Mouse (Mus musculus): Measurements from ENCODE around the gene Slc45a1. TPM values are rescaled to one million over a fixed set of nuclear protein-coding genes. Genes with fewer than 3 reads are reported as not detected.
A peak's percentile ranks its signal among the peaks of the same experiment; 100 is the strongest.

The Slc45a1 gene
- total RNA-seq, 2 experiments from 2014 or later, result 44.4 to 49.0 TPM

DNA sequence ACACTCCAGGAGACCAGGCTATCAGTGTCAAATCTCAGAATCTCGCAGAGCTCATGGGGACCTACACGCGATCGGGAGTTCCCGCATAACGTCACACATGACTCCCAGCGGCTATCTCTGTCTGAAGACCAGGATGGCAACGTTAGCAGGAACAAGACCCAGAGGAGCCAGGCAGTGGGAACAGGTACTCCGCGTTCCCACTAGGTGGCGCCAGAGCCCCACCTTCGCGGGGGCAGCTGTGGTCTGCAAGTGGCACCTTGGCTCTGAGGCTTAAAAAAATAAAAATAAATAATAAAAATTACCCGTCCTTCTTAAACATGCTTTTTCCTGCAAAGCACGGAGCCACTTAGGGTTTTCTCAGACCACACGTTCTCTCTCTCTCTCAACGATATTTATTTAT is 4.0 kb upstream of the Slc45a1 start:
- no peak overlapping the region for H3K27ac ChIP-seq
- DNase-seq (ENCODE audit: extremely low spot score in 1 of 2, low spot score in 2 of 2), result peak; percentile 81 to 88
- peak; percentile 95 for TF ChIP-seq CTCF (IDR thresholded peaks at IDR 0.05)
- intact Hi-C loops (cut with DNase I), result loop anchor here (1.0 to 5.0 kb wide), 3 partner anchors 196 to 311 kb away; partner anchors contain the start of gene Errfi1
- no peak overlapping the region for H3K4me3 ChIP-seq

DNA sequence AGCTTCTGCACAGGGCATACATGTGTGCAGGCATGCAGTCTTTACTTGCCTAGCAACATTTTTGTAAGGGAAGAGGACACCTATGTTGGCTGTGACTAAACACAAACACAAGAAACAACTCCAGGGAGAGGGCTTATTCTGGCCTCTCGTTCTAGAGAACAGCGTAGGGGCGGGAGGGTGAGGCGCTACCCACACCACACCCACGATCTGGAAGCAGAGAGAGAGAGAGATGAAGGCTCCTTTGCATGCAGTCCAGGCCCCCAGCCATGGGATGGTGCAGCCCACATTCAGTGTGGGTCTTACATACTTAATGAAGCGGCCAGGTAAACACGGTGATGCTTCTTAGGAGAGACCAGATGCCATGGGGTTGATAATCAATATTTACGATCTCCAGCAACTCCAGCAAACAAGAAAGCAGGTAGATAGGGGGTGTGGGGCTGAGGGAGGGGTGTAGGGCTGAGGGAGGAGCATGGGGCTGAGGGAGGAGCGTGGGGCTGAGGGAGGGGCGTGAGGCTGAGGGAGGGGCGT is 1.2 kb upstream of the Slc45a1 start:
- no peak for TF ChIP-seq CTCF (IDR thresholded peaks at IDR 0.05)
- intact Hi-C loops (cut with DNase I), result no loop called here
- DNase-seq (ENCODE audit: extremely low spot score in 1 of 2, low spot score in 2 of 2), result no peak
- H3K4me3 ChIP-seq, result no peak overlapping the region
- H3K27ac ChIP-seq, result no peak overlapping the region

DNA sequence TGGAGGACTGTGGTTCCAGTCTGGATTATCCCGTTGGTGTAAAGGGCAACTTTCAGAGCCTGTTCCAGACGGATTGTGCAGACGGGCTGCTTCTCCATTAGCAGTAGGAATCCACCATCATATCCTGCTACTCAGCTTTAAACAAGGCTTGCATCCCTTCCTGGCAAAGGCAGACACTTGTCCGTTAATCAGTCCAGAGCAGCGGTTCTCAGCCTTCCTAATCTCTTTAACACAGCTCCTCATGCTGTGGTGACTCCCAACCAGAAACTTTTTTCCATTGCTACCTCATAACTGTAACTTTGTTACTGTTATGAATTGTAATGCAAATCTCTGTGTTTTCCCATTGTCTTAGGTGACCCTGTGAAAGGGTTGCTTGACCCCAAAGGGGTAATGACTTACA is 2.6 kb downstream of the Slc45a1 start:
- Histone ChIP-seq H3K27ac (no peak overlapping the region), H3K4me3 (no peak overlapping the region)
- intact Hi-C loops (cut with DNase I), result no loop called here
- no peak for TF ChIP-seq CTCF (IDR thresholded peaks at IDR 0.05)
- no peak for DNase-seq (ENCODE audit: extremely low spot score in 1 of 2, low spot score in 2 of 2)

DNA sequence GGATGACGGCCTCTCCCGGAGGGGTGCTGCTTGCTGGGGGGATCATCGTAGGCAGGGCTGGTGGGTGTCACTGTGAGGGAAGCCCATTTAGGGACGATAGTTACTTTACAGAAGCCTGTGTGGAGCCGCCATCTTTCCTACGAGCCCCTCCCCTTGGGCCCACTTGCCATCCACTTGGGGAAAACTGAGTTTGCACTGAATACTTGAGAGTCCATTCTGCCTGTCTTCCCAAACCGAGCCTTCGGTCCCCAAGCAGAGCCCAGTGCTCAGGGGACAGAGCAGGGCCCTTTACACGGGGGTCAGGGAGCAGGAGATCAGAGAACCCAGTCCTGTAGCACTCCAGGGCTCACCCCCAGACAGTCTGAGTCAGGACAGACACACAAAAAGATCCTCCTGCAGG is 7.7 kb downstream of the Slc45a1 start:
- Histone ChIP-seq H3K4me3 (no peak overlapping the region), H3K27ac (no peak overlapping the region)
- intact Hi-C loops (cut with DNase I), result no loop called here
- no peak for TF ChIP-seq CTCF (IDR thresholded peaks at IDR 0.05)
- DNase-seq (ENCODE audit: extremely low spot score in 1 of 2, low spot score in 2 of 2), result no peak

DNA sequence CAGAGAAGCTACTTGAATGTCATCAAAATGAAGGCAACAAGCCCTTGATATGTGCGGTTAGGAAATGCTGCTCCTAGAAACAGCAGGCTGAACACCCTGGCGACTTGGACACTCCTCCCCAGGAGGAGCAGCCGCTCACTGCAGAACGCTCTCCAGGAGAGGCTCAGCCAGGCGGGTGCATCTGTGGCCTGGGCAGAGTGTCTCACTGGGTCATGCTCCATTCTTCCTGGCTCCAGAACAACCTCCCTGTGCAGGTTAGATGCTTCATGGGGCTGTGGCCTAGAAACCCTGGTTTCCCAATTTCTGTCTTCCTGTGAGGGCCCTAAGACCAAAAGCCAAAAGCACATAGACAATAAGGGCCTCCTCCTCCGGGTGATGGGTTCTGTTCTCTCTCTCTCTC is 15.3 kb downstream of the Slc45a1 start:
- DNase-seq (ENCODE audit: extremely low spot score in 1 of 2, low spot score in 2 of 2), result no peak
- H3K27ac ChIP-seq, result no peak overlapping the region
- intact Hi-C loops (cut with DNase I), result no loop called here
- no peak for TF ChIP-seq CTCF (IDR thresholded peaks at IDR 0.05)
- H3K4me3 ChIP-seq, result no peak overlapping the region

DNA sequence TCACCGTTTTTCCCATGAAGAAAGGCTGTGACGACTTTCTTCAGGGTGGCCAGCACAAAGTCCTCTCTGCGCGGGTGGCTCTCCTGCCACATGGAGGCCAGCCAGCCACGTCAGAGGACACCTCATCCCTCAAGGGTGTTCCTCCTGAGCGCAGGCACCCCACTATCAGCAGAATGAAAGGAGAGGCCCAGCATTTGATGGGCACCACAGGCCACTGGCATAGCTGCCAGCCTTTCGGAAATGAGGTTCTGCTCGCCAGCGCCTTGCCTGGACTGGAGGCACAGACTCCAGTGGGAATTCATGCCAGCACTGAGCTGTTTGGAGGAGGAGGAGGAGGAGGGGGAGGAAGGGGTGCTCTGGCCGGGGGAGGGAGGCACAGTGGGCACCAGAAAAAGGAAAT is 16.4 kb downstream of the Slc45a1 start:
- TF ChIP-seq CTCF (IDR thresholded peaks at IDR 0.05), result no peak

DNA sequence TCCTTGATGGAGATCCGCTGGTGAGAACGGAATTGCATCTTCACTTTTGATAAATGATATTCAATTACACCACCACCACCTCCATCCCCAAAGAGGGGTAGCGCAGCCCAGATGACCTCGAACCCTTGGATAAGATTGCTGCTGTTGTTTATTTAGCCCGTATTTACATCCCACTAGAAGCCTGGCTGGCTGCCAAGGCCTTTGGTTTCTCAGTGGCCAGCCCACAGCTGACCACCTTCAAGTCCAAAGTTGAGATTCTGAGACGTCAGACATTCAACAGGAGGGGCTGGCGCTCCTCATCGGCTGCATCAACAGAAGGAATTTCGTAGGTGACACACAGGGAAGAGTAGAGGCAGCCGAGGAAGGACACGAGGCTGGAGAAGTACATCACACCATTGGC is 22.7 kb downstream of the Slc45a1 start:
- no peak for TF ChIP-seq CTCF (IDR thresholded peaks at IDR 0.05)

More for the DNA sequence above, 16.4 kb downstream of the Slc45a1 start:
- no peak overlapping the region for H3K27ac ChIP-seq
- H3K4me3 ChIP-seq, result no peak overlapping the region
- intact Hi-C loops (cut with DNase I), result no loop called here
- no peak for DNase-seq (ENCODE audit: extremely low spot score in 1 of 2, low spot score in 2 of 2)

DNA sequence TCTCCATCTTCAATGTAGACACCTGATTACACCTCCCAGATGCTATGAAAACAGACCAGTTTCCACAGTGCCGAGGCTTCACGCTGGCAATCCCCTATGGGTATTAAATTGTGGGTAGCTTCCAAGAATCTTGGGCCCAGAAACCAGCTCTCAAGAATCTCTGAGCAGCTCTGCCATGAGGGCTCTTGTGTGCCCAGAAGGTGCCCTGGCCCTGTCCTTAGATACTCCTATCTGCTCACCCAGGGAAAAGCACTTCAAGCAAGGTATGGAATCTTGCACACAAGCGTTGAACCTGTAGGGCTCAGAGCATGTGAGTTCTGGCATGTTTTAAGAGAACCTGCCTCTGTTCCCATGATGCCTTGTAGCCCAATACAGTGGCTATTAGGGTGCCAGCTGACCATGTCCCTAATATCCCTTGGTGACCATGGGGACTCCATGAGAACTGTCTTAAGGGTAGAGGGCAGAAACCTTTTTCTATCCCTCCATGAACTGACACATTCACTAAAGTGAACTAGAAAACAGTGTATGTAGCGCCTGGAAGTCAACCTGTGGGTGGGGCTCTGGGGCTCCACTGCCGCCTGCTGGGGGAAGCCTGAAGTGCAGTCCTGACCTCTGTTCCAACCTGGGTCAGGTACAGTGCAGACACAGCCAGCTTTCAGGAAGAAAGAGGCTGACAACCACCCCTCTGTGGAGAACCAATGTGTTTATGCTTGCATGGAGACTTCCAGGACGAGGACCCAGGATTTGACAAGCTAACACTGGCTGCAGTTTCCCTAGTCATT is 25.8 kb downstream of the Slc45a1 start:
- Histone ChIP-seq H3K27ac (no peak overlapping the region), H3K4me3 (no peak overlapping the region)
- peak; percentile 83 for TF ChIP-seq CTCF (IDR thresholded peaks at IDR 0.05)
- DNase-seq (ENCODE audit: extremely low spot score in 1 of 2, low spot score in 2 of 2), result peak in 1 of 2 experiments; percentile 51
- intact Hi-C loops (cut with DNase I), result loop anchor here (5.0 kb wide), 1 partner anchor 369 kb away; no protein-coding TSS in a partner anchor

More for the DNA sequence above, 22.7 kb downstream of the Slc45a1 start:
- no peak overlapping the region for H3K4me3 ChIP-seq
- no peak for DNase-seq (ENCODE audit: extremely low spot score in 1 of 2, low spot score in 2 of 2)
- H3K27ac ChIP-seq, result no peak overlapping the region
- intact Hi-C loops (cut with DNase I), result loop anchor here (5.0 kb wide), 1 partner anchor 372 kb away; no protein-coding TSS in a partner anchor

DNA sequence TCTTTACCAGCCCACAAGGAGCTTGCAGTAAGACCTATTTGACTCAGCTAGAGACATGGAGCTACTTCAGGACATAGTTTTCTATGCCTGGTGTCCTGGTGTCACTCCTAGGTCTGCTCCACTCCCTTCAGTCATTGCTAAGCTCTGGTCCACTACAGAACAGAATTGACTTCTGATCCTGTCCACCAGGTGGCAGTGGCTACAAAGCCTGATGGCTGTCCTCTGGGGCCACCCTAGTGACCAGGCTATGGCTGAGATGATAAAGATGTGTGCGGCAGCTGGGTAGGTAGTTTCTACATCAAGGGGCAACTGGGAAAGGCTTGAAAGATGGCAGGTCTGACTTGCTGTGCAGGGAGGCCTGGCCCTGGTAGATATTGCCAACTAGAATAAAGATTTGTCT is 26.5 kb downstream of the Slc45a1 start:
- intact Hi-C loops (cut with DNase I), result loop anchor here (5.0 kb wide), 1 partner anchor 368 kb away; no protein-coding TSS in a partner anchor
- H3K4me3 ChIP-seq, result no peak overlapping the region
- H3K27ac ChIP-seq, result no peak overlapping the region
- TF ChIP-seq CTCF (IDR thresholded peaks at IDR 0.05), result peak; percentile 77
- DNase-seq (ENCODE audit: extremely low spot score in 1 of 2, low spot score in 2 of 2), result peak in 1 of 2 experiments; percentile 45

DNA sequence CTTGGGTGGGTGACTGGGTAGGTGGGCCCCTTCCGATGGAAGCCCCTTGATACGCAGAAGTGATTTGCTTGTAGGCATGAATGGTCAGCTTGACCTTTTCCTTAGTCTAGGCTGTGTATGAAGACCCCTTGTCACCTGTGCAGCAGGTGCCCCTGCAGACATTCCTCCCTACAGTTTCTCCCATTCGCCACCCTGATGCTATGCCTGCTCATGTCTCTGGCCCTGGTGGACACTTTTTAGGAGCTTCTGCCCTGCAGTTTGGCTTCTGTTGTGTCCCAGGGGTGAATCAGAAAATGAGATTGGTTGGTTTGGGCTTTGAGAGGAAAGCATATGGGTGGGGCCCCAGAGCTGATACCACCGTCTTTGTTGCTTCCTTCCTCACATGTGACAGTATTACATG is 27.0 kb downstream of the Slc45a1 start:
- no peak for DNase-seq (ENCODE audit: extremely low spot score in 1 of 2, low spot score in 2 of 2)
- intact Hi-C loops (cut with DNase I), result loop anchor here (5.0 kb wide), 1 partner anchor 368 kb away; no protein-coding TSS in a partner anchor
- no peak overlapping the region for H3K4me3 ChIP-seq
- no peak for TF ChIP-seq CTCF (IDR thresholded peaks at IDR 0.05)
- H3K27ac ChIP-seq, result no peak overlapping the region

DNA sequence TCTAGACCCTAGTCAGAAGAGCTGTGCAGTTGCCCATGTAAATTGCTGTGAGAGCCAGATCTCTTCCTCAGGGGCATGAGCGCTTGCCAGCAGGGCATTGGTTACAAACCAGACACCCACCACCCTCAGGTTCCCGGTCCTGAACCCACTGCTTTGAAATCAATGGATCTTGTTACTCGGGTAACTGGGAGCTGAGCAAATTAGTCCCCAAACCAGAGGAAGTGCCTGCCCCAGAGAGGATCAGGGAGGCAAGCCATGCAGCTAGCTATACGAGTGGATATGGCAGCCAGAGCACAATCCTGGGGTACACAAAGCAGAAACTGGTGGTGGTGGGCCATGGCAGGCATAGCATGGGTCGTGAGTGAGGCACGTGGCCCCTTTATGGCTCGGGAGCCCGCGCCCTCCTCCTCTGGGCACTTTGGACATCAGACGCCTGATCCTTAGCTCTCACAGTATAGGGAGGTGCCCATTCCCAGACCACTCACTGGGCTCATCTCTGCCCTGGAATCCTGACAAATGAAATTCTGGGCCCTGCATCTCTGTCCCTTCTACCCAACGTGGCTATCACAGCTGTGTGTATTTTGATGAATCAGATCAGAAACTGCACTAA is 27.7 kb downstream of the Slc45a1 start:
- intact Hi-C loops (cut with DNase I), result no loop called here
- no peak overlapping the region for H3K4me3 ChIP-seq
- no peak overlapping the region for H3K27ac ChIP-seq
- TF ChIP-seq CTCF (IDR thresholded peaks at IDR 0.05), result no peak
- DNase-seq (ENCODE audit: extremely low spot score in 1 of 2, low spot score in 2 of 2), result no peak

DNA sequence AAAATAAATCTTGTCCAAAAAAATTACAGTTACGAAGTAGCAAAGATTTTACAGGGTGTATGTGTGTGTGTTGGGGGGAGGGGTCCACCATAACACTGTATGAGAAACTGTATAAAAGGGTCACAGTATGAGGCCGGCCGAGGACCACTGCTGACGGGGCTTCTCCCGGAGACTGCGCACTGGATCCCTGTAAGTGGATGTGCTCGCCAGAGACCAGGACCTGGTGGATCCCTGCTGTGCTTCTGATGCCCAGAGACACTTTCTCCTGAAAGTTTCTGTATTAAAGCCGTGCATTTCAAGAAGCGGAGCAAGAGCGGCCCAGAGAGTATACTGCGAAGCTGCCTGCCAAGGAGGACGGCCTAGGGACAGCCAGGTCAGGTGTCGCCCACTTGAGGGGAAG is 29.3 kb downstream of the Slc45a1 start:
- TF ChIP-seq CTCF (IDR thresholded peaks at IDR 0.05), result no peak
- intact Hi-C loops (cut with DNase I), result no loop called here

More for the DNA sequence above, 29.3 kb downstream of the Slc45a1 start:
- Histone ChIP-seq H3K27ac (no peak overlapping the region), H3K4me3 (no peak overlapping the region)
- DNase-seq (ENCODE audit: extremely low spot score in 1 of 2, low spot score in 2 of 2), result no peak

Measured in left cerebral cortex, adult 2 months (tissue).